Mouse (Mus musculus) lung, adult 18-20 months (tissue): ENCODE measurements at regions not wholly inside any gene's neighbourhood (a gene's known extent, or its start where the extent isn't known, plus 50 kb on each side); places are given as distances from the start of the nearest gene placed in this dataset.
A peak's percentile ranks its signal among the peaks of the same experiment; 100 is the strongest.

ENCODE experiments used
- DNase-seq, 2 experiments: peaks; one replicate each; pipeline ENCODE4 v3.0.0; 2022; ENCODE audit warnings: mixed read lengths in 2 of 2

DNA sequence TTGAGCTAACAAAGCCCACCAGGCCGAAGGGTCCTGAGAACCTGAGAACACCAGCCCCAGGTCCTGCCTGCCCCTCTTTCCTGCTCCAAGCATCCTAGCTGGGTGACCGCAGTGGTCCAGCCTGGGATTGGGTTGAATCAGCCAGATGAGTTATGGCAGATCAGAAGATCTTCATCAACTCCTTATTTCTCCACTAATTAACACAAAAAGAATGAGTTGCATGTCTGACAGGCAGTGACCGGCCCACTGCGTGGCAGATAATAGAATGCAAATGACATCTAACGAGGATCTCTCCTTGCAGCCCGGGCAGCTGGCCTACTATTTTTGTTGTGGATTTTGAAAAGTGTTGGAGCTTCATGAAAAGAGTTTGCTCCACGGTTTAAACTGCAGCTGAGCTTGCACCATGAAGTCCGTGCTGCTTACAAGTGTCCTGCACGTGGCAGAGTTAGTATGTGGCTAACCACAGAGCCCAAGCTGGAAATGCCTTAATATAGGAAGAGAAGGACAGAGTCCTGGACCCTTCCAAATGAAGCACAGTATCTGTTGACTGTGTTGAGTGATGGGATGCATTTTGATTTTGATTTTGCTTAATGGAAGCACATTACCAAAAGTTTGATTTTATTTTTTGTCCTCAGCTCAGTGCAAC, 158.9 kb downstream of the Rab11fip2 start:
- no peak for DNase-seq

DNA sequence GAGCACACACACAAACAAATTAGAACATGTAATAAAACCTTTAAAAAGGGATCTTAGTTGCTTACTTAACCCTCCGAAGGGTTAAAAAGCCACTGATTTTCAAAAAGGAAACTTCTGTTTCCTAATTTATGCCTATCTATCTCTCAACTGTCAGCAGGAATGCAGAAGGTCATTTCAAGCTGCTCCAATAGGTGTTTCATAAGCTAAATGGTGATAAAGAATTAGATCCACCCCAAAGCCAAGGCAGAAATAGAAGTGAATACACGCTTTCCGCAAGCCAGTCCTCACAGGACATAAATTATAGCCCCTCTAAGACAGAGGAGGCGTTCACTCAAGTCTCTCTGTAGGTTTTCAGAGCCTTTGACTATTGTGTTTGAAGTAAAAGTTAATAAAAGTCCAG, 112.2 kb downstream of the Rab11fip2 start:
- no peak for DNase-seq

DNA sequence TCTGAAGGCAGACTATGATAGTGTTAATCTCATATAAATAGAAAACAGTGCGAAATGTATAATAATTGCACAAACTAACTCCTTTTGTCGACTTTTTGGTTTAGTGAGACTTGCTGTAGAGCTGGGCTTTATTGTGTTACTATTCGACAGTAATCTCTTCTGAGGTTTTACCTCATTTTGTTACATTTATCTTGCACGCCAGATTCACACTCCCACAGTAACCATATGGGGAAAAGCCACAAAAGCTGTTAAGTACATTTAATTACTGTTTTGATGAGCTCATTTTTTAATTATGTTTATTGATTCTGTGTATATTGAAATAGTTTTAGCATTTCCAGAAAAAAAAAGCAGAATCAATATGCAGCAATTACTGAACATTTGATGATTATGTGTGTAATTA, 106.3 kb downstream of the Rab11fip2 start:
- no peak for DNase-seq

- DNase-seq: no peak
These were observed 105.8 kb downstream of the Rab11fip2 start for GRCm38 (mm10) chr19:59837628-59838027.

GRCm38 (mm10) chr19:59844270-59844669, 99.2 kb downstream of the Rab11fip2 start:
- DNase-seq: peak; percentile 83 to 87

- DNase-seq: no peak
These were observed 96.6 kb downstream of the Rab11fip2 start for GRCm38 (mm10) chr19:59846807-59847206.

- DNase-seq: peak in 1 of 2 experiments; percentile 22
These were observed 92.8 kb downstream of the Rab11fip2 start for GRCm38 (mm10) chr19:59850696-59851095.

DNA sequence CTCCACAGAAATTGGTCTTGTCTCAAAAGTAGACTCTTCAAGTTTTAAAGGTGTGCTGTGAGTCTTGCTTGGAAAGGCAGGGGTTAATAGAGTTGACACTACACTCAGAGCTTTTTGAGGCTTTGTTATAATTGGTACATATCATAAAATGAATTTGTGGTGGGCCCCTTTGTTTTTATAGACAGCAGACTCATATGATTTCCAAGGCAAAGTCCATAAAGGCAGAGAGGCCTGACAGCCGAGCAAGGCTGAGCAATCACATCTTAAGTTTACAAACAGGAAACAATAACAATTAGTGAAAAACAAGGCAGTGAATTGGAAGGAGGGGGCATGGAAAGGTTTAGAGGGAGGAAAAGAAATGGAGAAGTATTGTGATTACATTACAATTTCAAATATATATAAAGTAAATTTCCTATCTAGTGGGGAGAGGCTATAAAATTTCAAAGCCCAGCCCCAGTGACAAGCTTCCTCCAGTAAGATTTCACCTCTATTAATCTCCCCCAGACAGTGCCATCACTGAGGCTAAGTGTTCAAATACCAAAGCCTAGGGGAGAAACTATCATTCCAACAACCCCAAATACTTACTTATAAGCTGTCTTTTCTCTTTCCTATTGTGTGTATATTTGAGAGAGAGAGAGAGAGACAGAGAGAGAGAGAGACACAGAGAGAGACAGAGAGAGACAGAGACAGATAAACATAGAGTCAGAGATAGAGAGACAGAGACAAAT, 91.3 kb downstream of the Rab11fip2 start:
- DNase-seq: no peak
